9 mouse cellular contexts compared by ENCODE assay signal in the genomic region with DNA sequence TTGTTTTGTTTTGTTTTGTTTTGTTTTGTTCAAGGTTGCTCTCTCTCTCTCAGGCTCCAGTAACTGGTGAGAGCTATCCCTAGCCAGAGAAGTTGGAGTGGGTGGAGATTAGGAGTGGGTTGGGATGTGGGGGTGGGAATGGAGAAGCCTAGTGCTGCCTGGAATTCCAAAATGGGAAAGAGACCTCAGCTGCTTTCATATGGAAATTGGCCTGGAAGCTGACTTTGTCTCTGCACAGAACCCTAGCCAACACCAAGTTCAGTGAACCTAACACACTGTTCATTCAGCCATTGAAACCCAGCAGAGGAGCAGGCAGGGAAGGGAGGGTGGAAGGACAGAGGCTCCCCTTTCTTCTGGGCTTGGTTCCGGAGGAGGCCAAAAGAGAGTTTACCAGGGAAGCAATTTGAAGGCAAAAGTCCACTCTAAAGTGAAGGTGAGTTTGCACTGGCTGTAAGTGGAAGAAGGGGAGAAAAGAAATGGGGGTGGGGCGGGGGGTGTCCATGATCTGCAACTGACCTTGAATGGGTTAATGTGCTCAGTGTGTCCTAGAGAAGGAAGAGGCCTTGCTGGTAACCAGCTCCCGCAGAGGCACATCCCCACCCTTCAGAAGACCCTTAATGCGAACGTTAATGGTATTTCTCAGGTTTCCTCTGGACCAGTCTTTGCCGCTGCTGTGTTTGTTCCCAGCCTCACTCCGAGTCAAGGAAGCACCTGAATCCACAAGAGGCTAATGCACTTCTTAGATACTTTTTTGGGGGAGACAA.
DNase-seq lines count a peak whose midpoint lies in the region; ATAC-seq and TF ChIP-seq lines count a peak whose summit lies in the region.
"Had no signal": no experiment of that assay in that cellular context is flagged by ENCODE, and none has a peak within 500 bp of the region (broad histone marks: within the 10 kb centered on the region; RNA-seq: fewer than 3 reads in every experiment).

No protein-coding gene starts in this region.

- H3K27me3 ChIP-seq in forebrain, postnatal 0 days (ENCODE audit: insufficient read depth, low read length): no peaks in the 10 kb centered on the region

- H3K27ac ChIP-seq in forebrain, postnatal 0 days (ENCODE audit: low read depth, low read length): peak overlapping the region; percentile 21; the same call in 1 of the 2 replicates

- no peak overlapping the region for H3K9ac ChIP-seq in forebrain, postnatal 0 days

- no peaks in the 10 kb centered on the region for H3K9me3 ChIP-seq in forebrain, postnatal 0 days (ENCODE audit: low read length)

- TF ChIP-seq CTCF in forebrain, postnatal 0 days (IDR thresholded peaks at IDR 0.05; ENCODE audit: low read depth): no peak
- TF ChIP-seq CTCF in lung, adult 2 months (IDR thresholded peaks at IDR 0.05; ENCODE audit: insufficient read depth, low read length): no peak

- TF ChIP-seq POLR2A in lung, adult 2 months (IDR thresholded peaks at IDR 0.05; ENCODE audit: borderline replicate concordance, extremely low read depth, low read depth, low read length): no peak

- H3K36me3 ChIP-seq in forebrain, postnatal 0 days (ENCODE audit: insufficient read depth): no peaks in the 10 kb centered on the region

- intact Hi-C loops in left cerebral cortex, postnatal 4 days (cut with DNase I): no loop called here

- ATAC-seq in frontal cortex, adult (ENCODE audit: low TSS enrichment): peak; percentile 78
- peak; percentile 70 for ATAC-seq in forebrain, postnatal 0 days
- no peak for ATAC-seq in megakaryocyte progenitor cell, adult 5-6 weeks (replicated peaks; ENCODE audit: poor library complexity)

- H3K4me3 ChIP-seq in forebrain, postnatal 0 days (ENCODE audit: low read depth, low read length): no peak overlapping the region
- no peak overlapping the region for H3K4me3 ChIP-seq in lung, adult 2 months (replicated peaks; ENCODE audit: extremely low read depth, low read depth, low read length)

- no peak for DNase-seq in frontal cortex, postnatal 25 days (ENCODE audit: low spot score in 2 of 2)
- peak; percentile 46 for DNase-seq in WW6 (ENCODE audit: low read depth, low spot score)
- peak; percentile 33 for DNase-seq in forebrain, postnatal 0 days
- peak; percentile 30 for DNase-seq in left cerebral cortex, postnatal 4 days
- no peak for DNase-seq in ovary, postnatal 36 days (ENCODE audit: low spot score)
- DNase-seq in lung, adult 2 months: no peak
- DNase-seq: B cell, adult 2 months had no signal

- WGBS in forebrain, postnatal 0 days: 13% methylated on average over 7 of the region's 7 CpGs
- 27% methylated on average over 7 of the region's 7 CpGs for WGBS in lung, adult 2 months

- H3K4me1 ChIP-seq in forebrain, postnatal 0 days (ENCODE audit: insufficient read depth): no peaks in the 10 kb centered on the region
- no peaks in the 10 kb centered on the region for H3K4me1 ChIP-seq in lung, adult 2 months (ENCODE audit: control insufficient read depth, insufficient read depth, low read length)

- peak overlapping the region; percentile 17; the same call in 1 of the 2 replicates for H3K4me2 ChIP-seq in forebrain, postnatal 0 days (ENCODE audit: low read depth)

Comparison
In these comparisons a context has a peak if more than half of its experiments do, and no peak if none do; other contexts are left out.
1. DNase-seq: peak in WW6 (single experiment), forebrain, postnatal 0 days (single experiment) and left cerebral cortex, postnatal 4 days (single experiment); none in frontal cortex, postnatal 25 days (0 of 2), ovary, postnatal 36 days (single experiment) and lung, adult 2 months (single experiment).